Mouse (Mus musculus): Measurements from ENCODE around the gene Gsdmc3. TPM values are rescaled to one million over a fixed set of nuclear protein-coding genes. Genes with fewer than 3 reads are reported as not detected.
A peak's percentile ranks its signal among the peaks of the same experiment; 100 is the strongest.
"Not testable (repeated sequence)": the region's sequence is repeated elsewhere in the genome, so short reads cannot be mapped to it uniquely, and the experiment has no call there.

Gsdmc3 gene
- polyA plus RNA-seq, 1 experiment from 2014 or later: 0.78 TPM

DNA sequence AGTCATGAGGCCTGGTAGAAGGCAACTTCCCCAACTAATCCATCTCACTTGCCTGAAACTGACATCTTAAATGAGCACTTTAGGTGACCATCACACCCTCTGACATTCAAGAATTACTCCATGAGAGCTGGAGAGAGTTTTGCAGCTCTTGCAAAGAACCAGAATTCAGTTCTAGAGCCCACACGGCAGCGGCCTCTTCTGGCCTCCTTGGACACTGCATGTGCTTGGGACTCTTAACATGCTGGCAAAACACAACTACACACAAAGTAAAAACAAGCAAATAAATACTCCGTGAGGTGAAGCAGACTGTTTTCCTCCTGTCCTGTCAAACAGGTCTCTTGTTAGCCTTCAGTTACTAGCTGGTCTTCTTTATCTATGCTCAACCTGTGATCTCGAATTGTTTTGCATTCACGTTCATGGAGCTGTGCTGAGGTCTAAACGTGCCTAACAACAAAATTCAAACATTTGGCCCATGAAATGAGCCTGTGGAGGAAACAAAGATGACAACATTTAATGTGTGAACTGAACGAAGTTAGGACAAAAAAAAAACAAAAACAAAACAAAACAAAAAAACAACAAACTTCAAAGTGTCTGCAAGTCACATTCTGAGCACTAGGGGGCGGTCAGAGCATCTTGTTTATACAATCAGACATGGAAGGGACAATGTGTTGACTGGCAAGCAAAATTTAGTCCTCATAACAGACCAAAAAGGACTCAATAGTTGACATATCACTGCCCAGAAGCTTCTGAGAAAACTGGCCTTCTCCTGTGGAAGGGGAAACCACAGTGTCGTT, 17.4 kb upstream of the Gsdmc3 start:
- H3K9ac ChIP-seq (ENCODE audit: low read length); H3K9me3 ChIP-seq (ENCODE audit: control insufficient read depth, low read length); H3K4me3 ChIP-seq (ENCODE audit: low read depth, low read length); H3K27ac ChIP-seq (replicated peaks); H3K4me1 ChIP-seq (replicated peaks; ENCODE audit: control insufficient read depth, insufficient read depth); H3K4me2 ChIP-seq (replicated peaks; ENCODE audit: low read depth); H3K36me3 ChIP-seq (ENCODE audit: control insufficient read depth, insufficient read depth, low read length); H3K27me3 ChIP-seq (ENCODE audit: control insufficient read depth, insufficient read depth, low read length): not testable (repeated sequence)
- WGBS: 37% methylated on average over 9 of the region's 9 CpGs
- ATAC-seq (ENCODE audit: low FRiP score, low TSS enrichment) (0 out of 2 replicates have a peak, but pooled peaks have one; percentile 35), DNase-seq (ENCODE audit: low spot score) (peak; percentile 64)
- peak; percentile 74 for TF ChIP-seq CTCF (IDR thresholded peaks at IDR 0.05; ENCODE audit: low read depth)

DNA sequence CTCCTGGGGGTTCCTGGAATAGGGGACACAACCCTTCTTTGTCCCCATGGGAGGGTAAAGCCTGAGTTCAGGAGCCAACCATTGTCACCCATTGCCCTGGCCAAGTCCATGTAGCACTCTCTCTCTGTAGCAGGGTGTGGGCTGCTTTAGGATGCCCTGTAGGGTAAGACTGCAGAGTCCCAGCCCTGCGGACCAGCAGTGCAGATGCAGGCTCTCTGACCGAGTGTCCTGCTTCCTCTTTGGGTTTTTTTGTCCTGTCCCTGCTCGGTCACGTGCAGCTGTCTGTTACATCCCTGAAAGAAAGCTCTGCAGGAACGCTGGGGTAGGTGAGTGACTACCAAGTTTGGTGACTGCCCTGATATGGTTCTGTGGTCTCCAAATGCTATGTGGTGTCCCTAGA, 10.1 kb upstream of the Gsdmc3 start:
- not testable (repeated sequence) for H3K4me3 ChIP-seq (ENCODE audit: low read depth, low read length); H3K9ac ChIP-seq (ENCODE audit: low read length); ATAC-seq (ENCODE audit: low FRiP score, low TSS enrichment); DNase-seq (ENCODE audit: low spot score); H3K36me3 ChIP-seq (ENCODE audit: control insufficient read depth, insufficient read depth, low read length); H3K27me3 ChIP-seq (ENCODE audit: control insufficient read depth, insufficient read depth, low read length); H3K4me2 ChIP-seq (replicated peaks; ENCODE audit: low read depth); H3K27ac ChIP-seq (replicated peaks); H3K9me3 ChIP-seq (ENCODE audit: control insufficient read depth, low read length); H3K4me1 ChIP-seq (replicated peaks; ENCODE audit: control insufficient read depth, insufficient read depth)
- 75% methylated on average over 3 of the region's 5 CpGs for WGBS

DNA sequence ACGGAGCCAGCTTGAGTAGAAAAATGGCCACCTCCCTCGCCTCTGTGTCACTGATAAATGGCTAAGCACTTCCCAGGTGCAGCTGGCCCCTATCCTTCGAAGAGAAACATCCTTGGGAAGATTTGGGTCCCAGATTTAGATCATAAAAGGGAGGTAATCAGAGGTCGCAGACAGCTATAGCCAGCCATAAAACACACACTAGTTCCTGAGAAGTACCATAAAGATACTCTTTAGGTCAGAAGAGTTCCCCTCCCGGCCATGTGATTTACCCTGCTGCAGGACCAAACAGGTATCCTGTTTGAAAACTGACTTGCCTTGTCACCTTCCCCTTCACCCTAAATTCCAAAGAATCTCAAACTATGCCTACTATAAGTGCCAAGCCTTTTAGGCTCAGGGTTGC, 9.6 kb upstream of the Gsdmc3 start:
- not testable (repeated sequence) for H3K4me2 ChIP-seq (replicated peaks; ENCODE audit: low read depth); ATAC-seq (ENCODE audit: low FRiP score, low TSS enrichment); H3K27me3 ChIP-seq (ENCODE audit: control insufficient read depth, insufficient read depth, low read length); DNase-seq (ENCODE audit: low spot score); H3K27ac ChIP-seq (replicated peaks); H3K9ac ChIP-seq (ENCODE audit: low read length); H3K9me3 ChIP-seq (ENCODE audit: control insufficient read depth, low read length); H3K36me3 ChIP-seq (ENCODE audit: control insufficient read depth, insufficient read depth, low read length); H3K4me3 ChIP-seq (ENCODE audit: low read depth, low read length); H3K4me1 ChIP-seq (replicated peaks; ENCODE audit: control insufficient read depth, insufficient read depth)
- WGBS: no CpG with 5 or more reads among the region's 5 CpGs

DNA sequence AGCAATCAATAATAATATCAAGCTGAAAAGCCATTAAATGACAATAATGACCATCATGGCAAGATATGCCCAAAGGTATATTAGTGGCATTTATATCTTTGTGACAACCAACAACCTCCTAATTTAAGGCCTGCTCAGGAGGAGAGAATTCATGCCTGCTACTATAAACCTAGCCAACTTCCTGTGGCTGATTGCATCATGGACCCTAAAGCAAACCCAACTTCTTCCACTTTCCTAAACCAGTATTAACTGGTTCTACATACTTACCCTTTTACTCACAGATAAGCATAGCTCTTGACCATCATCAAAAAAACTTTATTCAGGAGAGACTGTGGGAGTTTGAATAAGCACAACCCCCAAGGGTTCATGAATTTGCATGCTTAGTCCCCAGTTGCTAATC, 2.2 kb downstream of the Gsdmc3 start:
- H3K9ac ChIP-seq (ENCODE audit: low read length); H3K27ac ChIP-seq (replicated peaks); H3K4me1 ChIP-seq (replicated peaks; ENCODE audit: control insufficient read depth, insufficient read depth); DNase-seq (ENCODE audit: low spot score); H3K4me3 ChIP-seq (ENCODE audit: low read depth, low read length); H3K4me2 ChIP-seq (replicated peaks; ENCODE audit: low read depth); ATAC-seq (ENCODE audit: low FRiP score, low TSS enrichment); H3K36me3 ChIP-seq (ENCODE audit: control insufficient read depth, insufficient read depth, low read length); H3K9me3 ChIP-seq (ENCODE audit: control insufficient read depth, low read length); H3K27me3 ChIP-seq (ENCODE audit: control insufficient read depth, insufficient read depth, low read length): not testable (repeated sequence)

DNA sequence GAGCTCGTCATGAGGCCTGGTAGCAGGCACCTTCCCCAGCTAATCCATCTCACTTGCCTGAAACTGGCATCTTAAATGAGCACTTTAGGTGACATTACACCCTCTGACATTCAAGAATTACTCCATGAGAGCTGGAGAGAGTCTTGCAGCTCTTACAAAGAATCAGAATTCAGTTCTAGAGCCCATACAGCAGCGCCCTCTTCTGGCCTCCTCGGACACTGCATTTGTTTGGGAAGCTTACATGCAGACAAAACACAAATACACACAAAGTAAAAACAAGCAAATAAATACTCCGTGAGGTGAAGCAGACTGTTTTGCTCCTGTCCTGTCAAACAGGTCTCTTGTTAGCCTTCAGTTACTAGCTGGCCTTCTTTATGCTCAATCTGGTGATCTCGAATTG, 16.4 kb downstream of the Gsdmc3 start:
- peak; percentile 68 for TF ChIP-seq CTCF (IDR thresholded peaks at IDR 0.05; ENCODE audit: low read depth)
- DNase-seq (ENCODE audit: low spot score): peak; percentile 53
- H3K9ac ChIP-seq (ENCODE audit: low read length); H3K36me3 ChIP-seq (ENCODE audit: control insufficient read depth, insufficient read depth, low read length); H3K4me1 ChIP-seq (replicated peaks; ENCODE audit: control insufficient read depth, insufficient read depth); H3K27me3 ChIP-seq (ENCODE audit: control insufficient read depth, insufficient read depth, low read length); H3K4me3 ChIP-seq (ENCODE audit: low read depth, low read length); H3K4me2 ChIP-seq (replicated peaks; ENCODE audit: low read depth); ATAC-seq (ENCODE audit: low FRiP score, low TSS enrichment); H3K27ac ChIP-seq (replicated peaks); H3K9me3 ChIP-seq (ENCODE audit: control insufficient read depth, low read length): not testable (repeated sequence)
- 39% methylated on average over 5 of the region's 5 CpGs for WGBS

Other genes starting within 250 kb of the Gsdmc3 start
- gene Gsdmc2, start 33.4 kb downstream of the Gsdmc3 start, polyA plus RNA-seq (2015; fragmentation: Nextera tagmentation; extraction: Ambion mirVana): 12.4 and 12.7 TPM in 2 replicates
- gene Gsdmc4, start 33.7 kb upstream of the Gsdmc3 start, polyA plus RNA-seq (2015; fragmentation: Nextera tagmentation; extraction: Ambion mirVana): 1.8 and 1.9 TPM in 2 replicates
- gene Fam49b, start 181.9 kb upstream of the Gsdmc3 start, polyA plus RNA-seq (2015; fragmentation: Nextera tagmentation; extraction: Ambion mirVana): 32.0 and 32.2 TPM in 2 replicates

All from stomach, postnatal 0 days (tissue).